Comparison of ENCODE assay signal across 17 mouse cellular contexts in genomic region chr9:118973028-118973427, GRCm38 (mm10). TPM values are rescaled to one million over a fixed set of nuclear protein-coding genes. Genes with fewer than 3 reads are reported as not detected.
DNase-seq lines count a peak whose midpoint lies in the region; ATAC-seq and TF ChIP-seq lines count a peak whose summit lies in the region.
"Had no signal": no experiment of that assay in that cellular context is flagged by ENCODE, and none has a peak within 500 bp of the region (broad histone marks: within the 10 kb centered on the region; RNA-seq: fewer than 3 reads in every experiment).

No protein-coding gene starts in this region.

- no peaks in the 10 kb centered on the region for H3K9me3 ChIP-seq in heart, embryonic 11.5 days (replicated peaks; ENCODE audit: control insufficient read depth, low read length)
- no peaks in the 10 kb centered on the region for H3K9me3 ChIP-seq in kidney, embryonic 14.5 days (ENCODE audit: control insufficient read depth, low read length)
- no peaks in the 10 kb centered on the region for H3K9me3 ChIP-seq in lung, postnatal 0 days (ENCODE audit: low read length)

- no peaks in the 10 kb centered on the region for H3K27me3 ChIP-seq in heart, embryonic 11.5 days (ENCODE audit: control insufficient read depth, insufficient read depth, low read length)
- H3K27me3 ChIP-seq in kidney, embryonic 14.5 days (ENCODE audit: control insufficient read depth, insufficient read depth, low read length): no peaks in the 10 kb centered on the region
- H3K27me3 ChIP-seq in lung, postnatal 0 days (replicated peaks; ENCODE audit: insufficient read depth, low read length): no peaks in the 10 kb centered on the region

- TF ChIP-seq EP300 in lung, postnatal 0 days (IDR thresholded peaks at IDR 0.05): no peak

- TF ChIP-seq CTCF in lung, postnatal 0 days (IDR thresholded peaks at IDR 0.05): no peak
- no peak for TF ChIP-seq CTCF in olfactory bulb, adult 2 months (IDR thresholded peaks at IDR 0.05; ENCODE audit: insufficient read depth, low read depth, low read length)

- H3K36me3 ChIP-seq in heart, embryonic 11.5 days (ENCODE audit: control insufficient read depth, insufficient read depth, low read length): no peaks in the 10 kb centered on the region
- H3K36me3 ChIP-seq in kidney, embryonic 14.5 days (ENCODE audit: control insufficient read depth, insufficient read depth, low read length): peaks cover 6% of the 10 kb centered on the region; the same call in 1 of the 2 replicates
- no peaks in the 10 kb centered on the region for H3K36me3 ChIP-seq in lung, postnatal 0 days (ENCODE audit: insufficient read depth, low read length)

- no peak overlapping the region for H3K4me3 ChIP-seq in heart, embryonic 11.5 days (ENCODE audit: low read depth, low read length)
- H3K4me3 ChIP-seq in kidney, embryonic 14.5 days (ENCODE audit: low read length): no peak overlapping the region
- H3K4me3 ChIP-seq in lung, postnatal 0 days (ENCODE audit: low read depth, low read length): no peak overlapping the region
- no peak overlapping the region for H3K4me3 ChIP-seq in olfactory bulb, adult 2 months (ENCODE audit: insufficient read depth, low read depth, low read length)

- no peak for TF ChIP-seq POLR2A in olfactory bulb, adult 2 months (IDR thresholded peaks at IDR 0.05; ENCODE audit: insufficient read depth, low read depth, low read length)

- peaks cover 41% of the 10 kb centered on the region for H3K4me1 ChIP-seq in heart, embryonic 11.5 days (ENCODE audit: control insufficient read depth, insufficient read depth, low read length)
- H3K4me1 ChIP-seq in kidney, embryonic 14.5 days (ENCODE audit: control insufficient read depth, insufficient read depth, low read length): peaks cover 39% of the 10 kb centered on the region
- H3K4me1 ChIP-seq in lung, postnatal 0 days (ENCODE audit: insufficient read depth, low read depth, low read length): peaks cover 28% of the 10 kb centered on the region
- H3K4me1 ChIP-seq in olfactory bulb, adult 2 months (ENCODE audit: control insufficient read depth, insufficient read depth, low read length): peaks cover 34% of the 10 kb centered on the region

- ATAC-seq in heart, embryonic 11.5 days (replicated peaks; ENCODE audit: insufficient number of reproducible peaks, low FRiP score, low TSS enrichment): no peak
- no peak for ATAC-seq in kidney, embryonic 14.5 days (ENCODE audit: low FRiP score, low TSS enrichment)
- ATAC-seq in lung, postnatal 0 days: 0 out of 2 replicates have a peak, but pooled peaks have one; percentile 6
- ATAC-seq: activated CD4-positive, CD25-positive, alpha-beta regulatory T cell, adult 4 months; intestine, embryonic 16.5 days had no signal

- 0 out of 2 replicates have a peak overlapping the region, but pooled peaks have one; percentile 15 for H3K27ac ChIP-seq in heart, embryonic 11.5 days (ENCODE audit: low read depth, low read length)
- H3K27ac ChIP-seq in kidney, embryonic 14.5 days (ENCODE audit: low read depth, low read length): 0 out of 2 replicates have a peak overlapping the region, but pooled peaks have one; percentile 53
- peak overlapping the region; percentile 81 for H3K27ac ChIP-seq in lung, postnatal 0 days (ENCODE audit: low read length)
- peak overlapping the region; percentile 6; the same call in 1 of the 2 replicates for H3K27ac ChIP-seq in olfactory bulb, adult 2 months (ENCODE audit: insufficient read depth, low read depth, low read length)

- H3K9ac ChIP-seq in heart, embryonic 11.5 days (ENCODE audit: low read depth, low read length): no peak overlapping the region
- H3K9ac ChIP-seq in kidney, embryonic 14.5 days (ENCODE audit: low read depth, low read length): no peak overlapping the region
- H3K9ac ChIP-seq in lung, postnatal 0 days (replicated peaks; ENCODE audit: low read depth): no peak overlapping the region

- H3K4me2 ChIP-seq in heart, embryonic 11.5 days: no peak overlapping the region
- H3K4me2 ChIP-seq in kidney, embryonic 14.5 days (replicated peaks; ENCODE audit: low read depth, low read length): no peak overlapping the region
- H3K4me2 ChIP-seq in lung, postnatal 0 days (replicated peaks; ENCODE audit: low read depth, low read length): no peak overlapping the region
- H3K4me2 ChIP-seq: liver, embryonic 11.5 days; midbrain, embryonic 11.5 days had no signal

- 87% methylated on average over 7 of the region's 7 CpGs for WGBS in heart, embryonic 11.5 days (ENCODE audit: insufficient replicate concordance)
- WGBS in kidney, embryonic 14.5 days: 82% methylated on average over 7 of the region's 7 CpGs
- 66% methylated on average over 7 of the region's 7 CpGs for WGBS in lung, postnatal 0 days
- 85% methylated on average over 7 of the region's 7 CpGs for WGBS in olfactory bulb, adult 2 months

- DNase-seq in heart, adult 11 months: no peak
- no peak for DNase-seq in kidney, postnatal 25 days
- no peak for DNase-seq in lung, postnatal 0 days (ENCODE audit: low spot score)
- DNase-seq in lung, postnatal 25 days (ENCODE audit: low spot score): no peak
- DNase-seq in frontal cortex, postnatal 25 days (ENCODE audit: low spot score in 2 of 2): no peak
- DNase-seq: adrenal gland, postnatal 36 days; embryo, embryonic 11 days; gastrocnemius, postnatal 25 days; heart, postnatal 4 days; lung, postnatal 36 days had no signal

RNA-seq across cellular contexts. Expression of gene Ctdspl, which starts 46.8 kb away (rescaled TPM):
- 8.5 and 10.5 TPM in 2 replicates for polyA plus RNA-seq in heart, embryonic 11.5 days (2014; fragmentation: Nextera tagmentation; extraction: Ambion mirVana)
- 25.3 and 31.2 TPM in 2 replicates for polyA plus RNA-seq in kidney, embryonic 14.5 days (2014; fragmentation: Nextera tagmentation; extraction: Ambion mirVana)
- polyA plus RNA-seq in lung, postnatal 0 days (2015; fragmentation: Nextera tagmentation; extraction: Ambion mirVana): 27.8 and 29.9 TPM in 2 replicates
- polyA plus RNA-seq in olfactory bulb, adult 2 months (2012; ENCODE audit: insufficient read depth, insufficient read length, low replicate concordance, missing spikeins): not detected in 2 replicates

Comparison
In these comparisons a context has a peak if more than half of its experiments do, and no peak if none do; other contexts are left out.
1. H3K27ac ChIP-seq: peak in every context shown above with its lines; median percentile 81 in lung, postnatal 0 days; 53 in kidney, embryonic 14.5 days; 15 in heart, embryonic 11.5 days; 6 in olfactory bulb, adult 2 months.